Mouse (Mus musculus) limb, embryonic 12.5 days (tissue): ENCODE results near the gene Olfr272. TPM values are rescaled to one million over a fixed set of nuclear protein-coding genes. Genes with fewer than 3 reads are reported as not detected.

Experiments used
- ATAC-seq: fragments of 200-750 bp; cut with Nextera tagmentation; 2 replicates; pipeline ENCODE4 v1.8.0; 2017; ENCODE audit warnings: low read depth, moderate TSS enrichment; ENCODE audit not compliant: insufficient number of reproducible peaks, insufficient read depth, low FRiP score, low TSS enrichment
- H3K27ac ChIP-seq: fragments of 300-500 bp; sonication (generic); 2 replicates; pipeline ENCODE4 v1.5.1; 2016; ENCODE audit warnings: mild to moderate bottlenecking, moderate library complexity
- H3K27me3 ChIP-seq: fragments of 300-500 bp; sonication (generic); 2 replicates; pipeline ENCODE4 v1.6.1; 2016; ENCODE audit warnings: mild to moderate bottlenecking, moderate library complexity
- H3K36me3 ChIP-seq: fragments of 300-500 bp; sonication (generic); 2 replicates; pipeline ENCODE4 v1.6.1; 2016; ENCODE audit warnings: mild to moderate bottlenecking, moderate library complexity
- H3K4me1 ChIP-seq: fragments of 300-500 bp; sonication (generic); replicated peaks from 2 replicates; pipeline ENCODE4 v1.6.1; 2016
- H3K4me2 ChIP-seq: fragments of 300-500 bp; sonication (generic); 2 replicates; pipeline ENCODE4 v1.6.1; 2016; ENCODE audit warnings: mild to moderate bottlenecking, moderate library complexity
- H3K4me3 ChIP-seq: fragments of 300-500 bp; sonication (generic); replicated peaks from 2 replicates; pipeline ENCODE4 v1.5.1; 2016; ENCODE audit warnings: mild to moderate bottlenecking
- H3K9ac ChIP-seq: fragments of 300-500 bp; sonication (generic); replicated peaks from 2 replicates; pipeline ENCODE4 v1.6.1; 2016; ENCODE audit warnings: mild to moderate bottlenecking, moderate library complexity
- H3K9me3 ChIP-seq: fragments of 300-500 bp; sonication (generic); 2 replicates; pipeline ENCODE4 v1.6.1; 2016; ENCODE audit warnings: mild to moderate bottlenecking, moderate library complexity
- WGBS: fragments of 180-500 bp; shearing (Covaris S2); methylation state at CpG from one replicate; pipeline ENCODE4 v1.1.7; 2016; 5-methylcytosine and 5-hydroxymethylcytosine counted together
- polyA plus RNA-seq: library from polyadenylated mRNA; unstranded; fragments of >200 nt; fragmentation: Nextera tagmentation; extraction: Ambion mirVana; gene quantifications from 2 replicates; pipeline ENCODE4 v1.2.1, GENCODE M21; 2016

Gene Olfr272
- not detected in 2 replicates for polyA plus RNA-seq

DNA sequence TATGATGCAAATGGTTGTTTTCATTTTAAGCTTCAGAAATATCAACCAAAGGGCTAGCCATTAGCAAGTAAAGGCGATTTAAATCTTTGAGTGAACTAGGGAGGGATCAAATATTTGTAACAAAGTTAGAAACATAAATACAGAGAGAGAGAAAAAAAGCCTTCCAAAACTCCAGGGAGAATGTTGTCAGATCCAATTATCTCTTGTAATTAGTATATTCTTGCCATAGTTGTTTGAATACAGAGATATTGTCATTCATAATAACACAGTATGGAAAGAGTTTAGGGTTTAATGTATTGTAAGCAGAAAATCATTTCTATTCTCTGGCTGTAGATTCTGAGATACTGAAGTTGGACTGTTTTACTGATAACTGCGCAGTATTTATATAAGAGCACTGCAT is at the start of gene Olfr272:
Gene Olfr272 (minus strand): TSS at position 101 of the 400 bp plus-strand sequence.
- no peaks in the 10 kb centered on the region for H3K9me3 ChIP-seq
- no peaks in the 10 kb centered on the region for H3K27me3 ChIP-seq
- 82% methylated on average over 2 of the region's 2 CpGs for WGBS
- no peak for ATAC-seq
- H3K27ac ChIP-seq, result no peak within 1 kb of the TSS
- no peaks in the 10 kb centered on the region for H3K36me3 ChIP-seq
- no peak within 1 kb of the TSS for H3K9ac ChIP-seq
- H3K4me1 ChIP-seq, result no peaks in the 10 kb centered on the region
- H3K4me3 ChIP-seq, result no peak within 1 kb of the TSS
- H3K4me2 ChIP-seq, result no peak within 1 kb of the TSS

DNA sequence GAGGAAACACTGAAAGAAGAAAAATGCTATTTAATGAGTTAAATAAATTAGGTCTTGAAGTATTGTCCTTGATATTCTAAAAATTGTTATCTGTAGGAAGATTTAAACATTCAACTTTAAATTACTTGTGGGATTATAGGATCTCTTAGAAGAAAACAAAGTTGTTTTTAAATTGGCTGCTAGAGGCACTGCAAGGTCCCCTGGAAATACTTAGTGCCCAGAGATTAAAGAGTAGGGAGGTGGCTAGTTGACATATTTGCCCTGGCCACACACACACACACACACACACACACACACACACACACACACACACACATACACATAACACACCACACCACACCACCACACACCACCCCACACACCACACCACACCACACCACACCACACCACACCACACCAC is 45.3 kb upstream of the Olfr272 start, which contains the start of gene Olfr270:
Gene Olfr270 (plus strand): TSS at position 301 of the 400 bp plus-strand sequence.
- H3K36me3 ChIP-seq, result no peaks in the 10 kb centered on the region
- H3K27ac ChIP-seq, result no peak within 1 kb of the TSS
- no peak for ATAC-seq

DNA sequence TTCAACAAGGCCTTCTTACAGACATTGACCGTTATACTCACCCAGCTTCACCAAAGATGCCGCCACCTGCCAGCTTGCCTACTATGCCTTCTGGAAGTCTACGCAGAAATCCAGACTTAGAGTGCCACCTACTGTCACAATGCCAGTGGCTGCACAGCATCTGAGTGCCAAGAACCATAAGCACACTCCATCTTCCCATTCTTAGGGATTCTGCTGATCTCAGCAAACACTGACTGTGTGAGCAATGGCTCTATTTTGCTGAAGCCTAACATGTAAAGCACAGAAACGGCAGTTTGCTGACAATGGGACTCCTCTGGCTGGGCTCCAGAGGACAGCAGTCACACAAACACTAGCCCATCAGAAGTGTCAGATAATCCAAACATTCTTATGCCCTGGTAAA is 39.7 kb upstream of the Olfr272 start:
- no peaks in the 10 kb centered on the region for H3K27me3 ChIP-seq
- no peak for ATAC-seq
- 45% methylated on average over 4 of the region's 4 CpGs for WGBS

More for the DNA sequence above, 45.3 kb upstream of the Olfr272 start, which contains the start of gene Olfr270:
- no peak within 1 kb of the TSS for H3K9ac ChIP-seq
- no peak within 1 kb of the TSS for H3K4me2 ChIP-seq
- H3K27me3 ChIP-seq, result no peaks in the 10 kb centered on the region
- no peaks in the 10 kb centered on the region for H3K4me1 ChIP-seq
- H3K4me3 ChIP-seq, result no peak within 1 kb of the TSS
- no peaks in the 10 kb centered on the region for H3K9me3 ChIP-seq

DNA sequence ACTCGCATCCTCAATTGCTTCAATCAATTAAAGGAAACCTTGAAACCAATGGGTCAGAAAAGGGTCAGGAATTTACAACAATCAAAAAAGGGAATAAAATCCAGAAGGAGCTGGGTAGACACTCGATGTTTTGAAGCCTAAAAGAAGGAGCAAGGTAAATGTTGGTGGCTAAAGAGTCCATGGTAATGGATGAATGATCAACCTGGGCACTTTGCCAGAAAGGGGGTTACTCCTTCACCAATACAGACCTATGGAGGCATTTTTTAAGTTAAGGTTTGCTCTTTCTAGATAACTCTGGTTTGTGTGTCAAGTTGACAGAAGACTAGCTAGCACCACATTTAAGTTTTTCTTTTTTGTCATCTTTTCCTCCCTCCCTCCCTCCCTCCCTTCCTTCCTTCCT is 30.0 kb upstream of the Olfr272 start:
- ATAC-seq, result no peak
- WGBS, result 80% methylated on average over 2 of the region's 2 CpGs
- H3K4me2 ChIP-seq, result no peak overlapping the region

More for the DNA sequence above, 39.7 kb upstream of the Olfr272 start:
- no peak overlapping the region for H3K9ac ChIP-seq
- no peaks in the 10 kb centered on the region for H3K4me1 ChIP-seq
- H3K9me3 ChIP-seq, result no peaks in the 10 kb centered on the region
- H3K27ac ChIP-seq, result no peak overlapping the region
- H3K36me3 ChIP-seq, result no peaks in the 10 kb centered on the region
- H3K4me2 ChIP-seq, result no peak overlapping the region
- no peak overlapping the region for H3K4me3 ChIP-seq

DNA sequence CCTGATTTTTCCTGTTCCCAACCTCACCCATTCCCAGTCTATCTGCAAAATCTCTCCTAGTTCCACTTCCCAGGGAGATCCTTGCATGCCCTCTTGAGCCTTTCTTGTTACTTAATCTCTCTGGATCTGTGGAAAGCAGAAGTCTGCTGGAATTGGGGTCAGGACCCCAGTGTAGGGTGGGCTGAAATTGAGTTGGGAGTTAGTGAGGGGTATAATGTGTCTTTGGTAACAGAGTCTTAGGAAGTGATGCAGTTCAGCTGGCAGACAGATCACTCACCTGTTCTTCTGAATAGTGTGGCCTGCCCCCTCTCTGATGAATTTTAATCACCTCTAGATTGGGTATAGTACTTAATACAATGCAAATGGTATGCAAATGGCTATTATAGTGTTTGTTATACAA is 27.7 kb upstream of the Olfr272 start:
- H3K9me3 ChIP-seq, result no peaks in the 10 kb centered on the region
- no peak for ATAC-seq
- H3K27ac ChIP-seq, result no peak overlapping the region
- no peak overlapping the region for H3K4me2 ChIP-seq
- no peak overlapping the region for H3K4me3 ChIP-seq
- H3K27me3 ChIP-seq, result no peaks in the 10 kb centered on the region
- no peak overlapping the region for H3K9ac ChIP-seq
- H3K4me1 ChIP-seq, result no peaks in the 10 kb centered on the region
- H3K36me3 ChIP-seq, result no peaks in the 10 kb centered on the region

More for the DNA sequence above, 30.0 kb upstream of the Olfr272 start:
- H3K9me3 ChIP-seq, result no peaks in the 10 kb centered on the region
- no peak overlapping the region for H3K4me3 ChIP-seq
- no peaks in the 10 kb centered on the region for H3K36me3 ChIP-seq
- H3K27me3 ChIP-seq, result no peaks in the 10 kb centered on the region
- H3K4me1 ChIP-seq, result no peaks in the 10 kb centered on the region
- H3K9ac ChIP-seq, result no peak overlapping the region
- H3K27ac ChIP-seq, result no peak overlapping the region

DNA sequence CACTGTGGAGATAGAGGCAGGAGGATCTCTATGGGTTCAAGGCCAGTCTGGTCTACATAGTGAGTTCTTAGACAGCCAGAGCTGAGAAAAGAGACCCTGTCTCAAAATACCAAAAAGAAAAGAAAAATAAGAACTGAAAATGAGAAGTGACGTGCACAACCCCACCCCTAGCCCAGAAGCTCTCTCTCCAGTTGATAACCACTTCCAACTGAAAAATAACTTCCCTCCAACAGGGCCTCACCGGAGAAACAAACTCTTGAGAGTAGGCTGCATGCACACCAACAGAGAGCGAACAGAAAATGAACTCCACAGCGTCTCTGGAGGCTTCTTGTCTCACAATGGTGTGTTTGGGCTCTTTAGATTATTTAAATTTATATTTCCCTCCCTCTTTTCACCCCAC is 11.5 kb upstream of the Olfr272 start:
- Histone ChIP-seq H3K27ac (no peak overlapping the region), H3K9me3 (no peaks in the 10 kb centered on the region), H3K27me3 (no peaks in the 10 kb centered on the region), H3K4me3 (no peak overlapping the region), H3K4me1 (no peaks in the 10 kb centered on the region), H3K4me2 (no peak overlapping the region), H3K9ac (no peak overlapping the region), H3K36me3 (no peaks in the 10 kb centered on the region)
- WGBS, result 92% methylated on average over 4 of the region's 4 CpGs
- ATAC-seq, result no peak

DNA sequence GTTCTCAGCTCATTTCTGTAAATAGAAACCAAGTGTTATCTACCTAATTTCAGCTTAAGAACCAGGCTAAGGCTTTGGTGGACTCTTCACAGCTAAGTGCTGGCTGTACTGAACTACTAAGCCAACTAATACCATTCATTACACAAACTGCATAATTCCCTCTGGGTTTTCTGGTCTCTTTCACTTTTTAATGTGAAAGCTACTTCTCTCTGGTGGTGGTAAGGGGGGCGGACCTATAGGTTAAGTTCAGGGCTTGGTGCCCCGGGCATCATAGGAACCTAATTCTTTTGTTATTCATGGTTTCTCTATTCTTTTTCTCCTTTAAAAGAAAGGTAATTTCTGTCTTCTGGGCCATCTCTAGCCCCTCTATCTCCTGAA is 1.7 kb downstream of the Olfr272 start:
- Histone ChIP-seq H3K36me3 (no peaks in the 10 kb centered on the region), H3K4me2 (no peak overlapping the region), H3K27ac (no peak overlapping the region), H3K4me1 (no peaks in the 10 kb centered on the region), H3K9ac (no peak overlapping the region), H3K9me3 (no peaks in the 10 kb centered on the region), H3K27me3 (no peaks in the 10 kb centered on the region), H3K4me3 (no peak overlapping the region)
- 83% methylated on average over 2 of the region's 2 CpGs for WGBS
- ATAC-seq, result no peak

DNA sequence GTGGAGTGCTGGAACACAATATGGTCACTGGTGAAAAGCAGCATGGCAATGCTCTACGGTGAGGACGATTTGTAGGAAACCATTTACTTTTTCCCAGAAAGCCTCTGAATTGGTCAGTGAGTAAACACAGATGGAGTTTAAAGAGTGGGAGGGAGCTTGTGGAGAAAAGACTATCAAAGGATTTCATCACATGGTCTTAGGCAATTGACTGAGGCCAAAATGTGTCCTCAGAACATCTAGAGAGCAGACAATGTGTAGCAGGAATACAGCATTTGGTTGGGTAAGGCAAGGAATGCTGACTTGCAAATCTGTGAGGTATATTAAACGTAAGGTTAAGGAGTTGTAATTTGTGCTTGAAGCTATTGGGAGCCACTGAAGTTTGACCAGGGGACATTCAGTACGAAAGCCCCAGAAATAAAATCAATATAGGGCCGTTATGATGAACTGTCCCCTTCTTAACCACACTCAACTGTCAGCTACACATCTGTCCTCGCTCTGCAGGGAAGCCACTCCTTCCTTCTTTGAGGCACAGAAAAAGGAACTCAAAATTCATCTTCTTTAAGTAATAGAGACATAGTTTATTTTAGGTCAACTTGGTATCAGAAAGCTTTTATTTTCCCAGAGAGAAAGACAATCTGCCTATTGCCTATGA is 2.2 kb downstream of the Olfr272 start:
- Histone ChIP-seq H3K9me3 (no peaks in the 10 kb centered on the region), H3K4me2 (no peak overlapping the region), H3K27me3 (no peaks in the 10 kb centered on the region), H3K4me1 (no peaks in the 10 kb centered on the region), H3K4me3 (no peak overlapping the region), H3K9ac (no peak overlapping the region), H3K36me3 (no peaks in the 10 kb centered on the region), H3K27ac (no peak overlapping the region)
- WGBS, result 84% methylated on average over 6 of the region's 6 CpGs
- no peak for ATAC-seq

DNA sequence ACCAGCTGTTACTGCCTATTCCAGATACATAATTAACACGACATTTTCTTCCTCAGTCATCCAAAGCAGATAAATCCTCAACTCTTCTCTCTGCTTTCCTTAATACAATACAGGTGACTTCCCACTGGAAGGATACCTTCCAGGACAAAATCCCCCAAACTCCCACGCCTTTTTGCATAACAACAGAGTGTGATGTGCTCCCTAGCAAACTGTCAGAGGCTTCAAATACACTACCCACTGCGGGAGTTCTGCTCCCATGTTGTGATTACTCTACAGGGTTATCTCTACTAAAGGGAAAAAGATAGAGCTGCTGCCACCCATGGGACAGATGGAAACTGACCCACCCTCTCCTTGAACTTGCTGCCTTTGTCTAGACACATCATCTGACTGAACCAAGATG is 6.6 kb downstream of the Olfr272 start:
- Histone ChIP-seq H3K36me3 (no peaks in the 10 kb centered on the region), H3K4me1 (no peaks in the 10 kb centered on the region), H3K4me3 (no peak overlapping the region), H3K9me3 (no peaks in the 10 kb centered on the region), H3K4me2 (no peak overlapping the region), H3K27ac (no peak overlapping the region), H3K27me3 (no peaks in the 10 kb centered on the region), H3K9ac (no peak overlapping the region)
- ATAC-seq, result no peak
- WGBS, result 51% methylated on average over 3 of the region's 3 CpGs

DNA sequence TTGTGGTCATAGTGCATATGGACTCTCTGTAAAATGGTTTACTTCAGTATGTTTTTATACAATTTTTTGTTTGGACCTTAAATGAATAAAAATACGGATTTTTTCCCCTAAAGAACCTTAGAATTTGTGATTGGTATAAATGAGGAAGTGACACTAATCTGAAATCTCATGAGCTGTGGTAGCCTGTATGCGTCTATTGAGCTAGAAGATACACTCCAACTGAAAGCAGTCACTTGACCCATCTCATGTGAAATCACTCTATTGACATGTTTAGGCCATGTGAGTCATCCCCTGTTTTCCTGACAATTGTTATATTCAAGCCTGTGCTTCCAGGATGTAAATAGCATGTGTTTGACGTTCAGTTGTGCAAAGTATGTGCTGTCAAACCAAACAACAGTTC is 9.4 kb downstream of the Olfr272 start:
- no peak for ATAC-seq
- no peak overlapping the region for H3K27ac ChIP-seq
- H3K36me3 ChIP-seq, result no peaks in the 10 kb centered on the region
- no peak overlapping the region for H3K4me3 ChIP-seq
- no peak overlapping the region for H3K4me2 ChIP-seq
- H3K9ac ChIP-seq, result no peak overlapping the region
- H3K9me3 ChIP-seq, result no peaks in the 10 kb centered on the region
- H3K27me3 ChIP-seq, result no peaks in the 10 kb centered on the region
- no peaks in the 10 kb centered on the region for H3K4me1 ChIP-seq
- WGBS, result 79% methylated on average over 3 of the region's 3 CpGs

DNA sequence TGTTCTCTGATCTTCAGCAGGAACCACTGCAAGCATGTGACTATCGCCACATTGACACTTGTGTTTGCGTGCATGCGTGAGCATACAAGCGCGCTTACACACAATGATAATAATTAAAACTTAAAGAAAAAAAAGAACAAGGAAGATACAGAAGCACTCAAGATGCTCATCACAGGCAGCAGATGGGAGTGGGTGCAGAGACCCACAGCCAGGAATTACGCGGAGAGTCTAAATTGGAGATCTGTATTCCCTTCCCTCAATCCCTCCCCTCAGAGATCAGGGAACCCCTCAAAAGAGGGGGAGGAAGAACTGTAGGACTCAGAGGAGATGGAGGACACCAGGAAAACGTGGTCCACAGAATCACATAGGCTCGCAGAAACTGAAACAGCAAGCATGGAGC is 54.8 kb downstream of the Olfr272 start:
- no peak for ATAC-seq
- no peaks in the 10 kb centered on the region for H3K9me3 ChIP-seq
- no peaks in the 10 kb centered on the region for H3K4me1 ChIP-seq
- H3K27me3 ChIP-seq, result no peaks in the 10 kb centered on the region
- H3K36me3 ChIP-seq, result no peaks in the 10 kb centered on the region
- no peak overlapping the region for H3K4me2 ChIP-seq
- H3K4me3 ChIP-seq, result no peak overlapping the region
- H3K27ac ChIP-seq, result no peak overlapping the region
- H3K9ac ChIP-seq, result no peak overlapping the region
- WGBS, result 94% methylated on average over 9 of the region's 9 CpGs
